Mouse (Mus musculus) left cerebral cortex, adult 18-20 months (tissue): ENCODE data around the gene Hrc. TPM values are rescaled to one million over a fixed set of nuclear protein-coding genes. Genes with fewer than 3 reads are reported as not detected.
"Not testable (repeated sequence)": the region's sequence is repeated elsewhere in the genome, so short reads cannot be mapped to it uniquely, and the experiment has no call there.

Source experiments
- DNase-seq, 2 experiments: peaks; one replicate each; pipeline ENCODE4 v3.0.0; 2021 to 2022; ENCODE audit warnings: low spot score in 2 of 2, mixed read lengths in 1 of 2
- total RNA-seq, 2 experiments: library from RNA; stranded (reverse); gene quantifications; 2 replicates each; pipeline ENCODE4 v1.2.3; 2021

The Hrc gene
- total RNA-seq, 2 experiments from 2014 or later, result 0.19 to 0.30 TPM

GRCm38 (mm10) chr7:45332685-45333425 is 2.2 kb upstream of the Hrc start:
- DNase-seq, result peak; percentile 18 to 42

- DNase-seq, result peak; percentile 72 to 78
Measured at GRCm38 (mm10) chr7:45333431-45333982, 1.6 kb upstream of the Hrc start, which contains the start of gene Trpm4. Gene Trpm4 (minus strand): TSS chr7:45333780.

DNA sequence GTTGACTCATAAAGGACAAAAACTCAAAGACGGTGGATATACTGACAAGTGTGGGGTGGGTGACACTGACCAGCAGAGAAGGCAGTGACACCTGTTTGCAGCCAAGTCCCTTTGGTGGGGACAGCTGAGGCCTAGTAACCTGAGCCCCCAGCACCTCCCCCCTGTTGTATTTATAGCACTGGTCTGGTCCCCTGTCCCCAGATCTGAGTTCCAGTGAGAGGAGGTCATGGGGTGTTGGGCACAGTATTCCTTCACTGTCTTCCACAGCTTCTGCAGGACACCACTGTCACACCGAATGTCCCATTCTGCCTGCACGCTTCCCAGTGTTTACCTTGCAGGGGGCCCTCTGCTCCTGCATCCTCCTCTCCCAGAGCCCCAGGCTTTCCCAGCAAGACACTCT is 485 bp upstream of the Hrc start:
- DNase-seq, result no peak

DNA sequence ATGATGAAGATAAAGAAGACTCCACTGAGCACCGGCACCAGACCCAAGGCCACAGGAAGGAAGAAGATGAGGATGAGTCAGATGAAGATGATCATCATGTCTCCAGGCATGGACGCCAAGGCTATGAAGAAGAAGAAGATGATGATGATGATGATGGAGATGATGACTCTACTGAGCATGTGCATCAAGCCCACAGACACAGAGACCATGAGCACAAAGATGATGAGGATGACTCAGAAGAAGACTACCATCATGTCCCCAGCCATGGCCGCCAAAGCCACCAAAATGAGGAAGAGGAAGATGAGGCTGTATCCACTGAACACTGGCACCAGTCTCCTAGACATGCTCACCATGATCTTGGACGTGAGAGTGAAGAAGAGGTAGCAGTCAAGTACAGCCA is 1.2 kb downstream of the Hrc start:
- no peak for DNase-seq

DNA sequence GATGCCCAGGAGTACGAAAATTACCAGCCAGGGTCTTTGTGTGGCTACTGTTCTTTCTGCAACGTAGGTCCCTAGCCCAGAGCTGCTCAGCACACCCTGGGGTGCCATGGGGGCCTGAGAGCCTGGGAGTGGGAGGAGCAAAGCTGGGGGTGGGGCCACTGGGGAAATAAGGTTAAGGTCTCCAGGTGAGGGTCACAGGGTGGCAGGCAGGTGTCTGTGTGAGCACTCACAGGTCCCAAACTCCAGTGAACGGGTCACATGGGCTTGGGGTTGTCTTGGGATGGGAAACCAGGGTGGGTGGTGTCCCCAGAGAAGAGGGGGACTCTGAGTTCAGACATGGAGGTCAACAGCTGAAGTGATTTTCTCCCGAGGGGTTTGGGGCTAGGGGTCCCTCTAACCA is 2.4 kb downstream of the Hrc start:
- no peak for DNase-seq

DNA sequence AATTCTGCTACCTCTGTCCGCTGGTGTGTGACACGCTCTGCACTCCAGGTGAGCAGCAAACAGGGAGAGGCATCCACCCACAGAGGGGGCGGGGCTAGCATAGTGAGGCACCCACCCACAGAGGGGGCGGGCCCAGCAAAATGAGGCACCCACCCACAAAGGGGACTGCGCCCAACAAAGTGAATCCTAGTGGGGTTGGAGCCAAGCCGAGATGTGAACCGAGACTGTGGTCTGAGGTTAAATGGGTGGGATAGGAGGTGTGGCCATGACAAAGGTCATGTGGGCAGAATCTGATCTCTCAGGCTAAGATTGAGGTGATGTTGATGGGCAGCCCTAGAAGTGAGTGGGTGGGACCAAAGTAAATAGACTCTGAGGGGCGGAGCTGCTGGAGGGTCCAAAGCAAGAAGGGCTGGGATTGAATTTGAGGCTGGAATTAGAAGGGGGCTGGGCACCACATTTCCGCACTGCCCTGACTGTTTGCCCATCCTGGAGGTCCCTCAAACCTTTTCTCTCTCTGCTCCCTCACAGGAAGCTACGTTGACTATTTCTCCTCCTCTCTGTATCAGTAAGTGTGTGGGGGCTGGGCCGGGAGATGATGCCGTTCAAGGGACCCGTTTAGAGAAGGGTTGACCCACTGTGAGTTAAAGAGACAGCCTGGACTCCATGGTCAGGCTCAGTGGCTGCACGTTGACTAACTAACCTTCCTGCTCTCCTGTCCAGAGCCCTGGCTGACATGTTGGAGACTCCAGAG is 3.2 kb downstream of the Hrc start:
- DNase-seq, result peak in 1 of 2 experiments; percentile 24

- DNase-seq, result peak in 1 of 2 experiments; percentile 27
Measured at GRCm38 (mm10) chr7:45339410-45340065, 4.4 kb downstream of the Hrc start.

- DNase-seq, result no peak
Measured at GRCm38 (mm10) chr7:45340066-45340442, 5.0 kb downstream of the Hrc start.

DNA sequence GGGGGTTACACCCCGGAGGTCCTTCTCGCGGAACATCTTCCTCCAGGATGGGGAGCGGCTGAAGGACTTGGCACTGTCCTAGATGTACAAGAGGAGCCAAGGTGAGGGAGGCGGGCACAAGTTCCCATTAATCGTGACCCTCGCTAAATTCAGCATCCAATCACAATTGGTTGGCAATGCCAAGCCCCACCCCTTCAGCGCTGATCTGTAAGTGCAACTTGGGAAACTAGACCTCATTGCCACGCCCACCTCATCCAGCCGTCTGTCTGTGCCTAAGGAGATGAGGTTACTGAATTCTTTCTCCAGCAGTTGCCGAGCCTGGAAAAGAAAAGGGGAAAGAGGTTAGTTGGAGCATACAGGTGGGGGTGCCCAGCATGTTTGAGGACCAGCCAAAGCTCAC is 5.6 kb downstream of the Hrc start:
- peak in 1 of 2 experiments; percentile 28 for DNase-seq

GRCm38 (mm10) chr7:45341303-45341702 is 6.2 kb downstream of the Hrc start:
- DNase-seq, result peak; percentile 79 to 84

- no peak for DNase-seq
Measured at GRCm38 (mm10) chr7:45342081-45342480, 7.0 kb downstream of the Hrc start.

DNA sequence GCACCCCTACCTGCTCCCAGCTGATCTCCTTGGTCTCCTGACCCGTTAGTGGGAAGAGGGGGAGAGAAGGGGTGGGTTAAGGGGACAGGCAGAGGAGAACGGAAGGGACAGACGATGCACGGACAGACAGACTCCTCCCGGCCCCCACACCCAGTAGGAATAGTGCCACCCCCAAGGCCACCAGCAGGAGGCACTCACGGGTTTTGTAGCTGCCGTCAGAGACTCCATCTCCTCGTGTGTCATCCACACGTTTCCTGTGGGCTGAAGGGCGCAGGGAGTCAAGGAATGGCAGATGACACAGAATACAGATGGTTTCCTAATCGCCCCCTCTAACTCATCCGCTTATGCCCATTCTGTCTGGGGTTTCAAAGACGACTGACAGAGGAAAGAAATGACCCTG is 8.5 kb downstream of the Hrc start:
- DNase-seq, result peak in 1 of 2 experiments; percentile 14

GRCm38 (mm10) chr7:45346905-45347304 is 11.8 kb downstream of the Hrc start:
- DNase-seq, result peak in 1 of 2 experiments; percentile 21

DNA sequence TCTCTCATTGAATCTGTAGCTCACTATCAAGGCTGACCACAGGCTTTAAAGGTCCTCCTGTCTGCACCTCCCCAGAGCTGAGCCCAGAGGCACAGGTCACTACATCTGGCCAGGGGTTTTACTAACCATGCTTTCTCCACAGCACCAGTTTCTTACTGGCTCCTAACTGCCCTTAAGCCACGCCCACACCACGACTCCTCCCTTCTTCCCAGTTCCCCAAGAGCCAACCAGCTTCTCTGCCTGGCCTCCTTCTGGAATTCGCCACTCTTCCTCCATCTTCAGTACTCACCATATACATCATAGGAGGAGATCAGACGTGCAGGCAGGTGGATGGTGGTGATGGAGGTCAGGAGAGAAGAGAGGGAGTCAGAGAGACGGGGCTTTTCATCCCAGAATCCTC is 18.0 kb downstream of the Hrc start:
- DNase-seq, result no peak

- DNase-seq, result no peak
Measured at GRCm38 (mm10) chr7:45355318-45356020, 20.4 kb downstream of the Hrc start.

DNA sequence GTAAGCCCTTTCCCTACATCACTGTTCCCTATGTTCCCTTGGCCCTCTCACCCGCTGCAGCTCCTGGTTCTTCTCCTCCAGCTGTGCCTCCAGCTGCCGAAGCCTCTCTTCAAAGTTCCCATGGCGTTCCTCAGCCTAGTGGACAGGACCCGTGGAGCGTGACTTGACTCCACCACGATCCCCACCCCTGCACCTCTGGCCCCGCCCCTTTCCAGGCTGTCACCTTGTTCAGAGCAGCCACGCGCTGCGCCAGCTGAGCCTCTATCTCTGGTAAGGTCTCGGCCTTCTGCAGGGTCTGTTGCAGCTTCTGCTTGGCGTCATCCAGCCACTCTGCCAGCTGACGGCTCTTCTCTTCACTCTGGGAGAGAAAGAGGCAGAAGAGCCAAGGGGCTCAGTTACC is 21.0 kb downstream of the Hrc start:
- no peak for DNase-seq

- not testable (repeated sequence) for DNase-seq
Measured at GRCm38 (mm10) chr7:45359081-45359480, 24.0 kb downstream of the Hrc start.

GRCm38 (mm10) chr7:45360404-45361125 is 25.5 kb downstream of the Hrc start:
- DNase-seq, result no peak

GRCm38 (mm10) chr7:45361243-45361804 is 26.2 kb downstream of the Hrc start:
- peak; percentile 78 to 86 for DNase-seq

- DNase-seq, result no peak
Measured at GRCm38 (mm10) chr7:45362801-45363200, 27.7 kb downstream of the Hrc start.
